Mouse (Mus musculus) liver, embryonic 11.5 days (tissue): ENCODE data around the gene Olfr59. TPM values are rescaled to one million over a fixed set of nuclear protein-coding genes. Genes with fewer than 3 reads are reported as not detected.

ENCODE experiments used
- ATAC-seq: fragments of 200-750 bp; cut with Nextera tagmentation; replicated peaks from 2 replicates; pipeline ENCODE4 v1.8.0; 2017; ENCODE audit warnings: moderate number of reproducible peaks, mild to moderate bottlenecking, moderate TSS enrichment, moderate library complexity; ENCODE audit not compliant: low FRiP score
- DNase-seq: peaks from one replicate; pipeline ENCODE4 v3.0.0-alpha.2; 2017; ENCODE audit warnings: low spot score
- H3K27ac ChIP-seq: fragments of 300-500 bp; sonication (generic); 2 replicates; pipeline ENCODE4 v1.5.1; 2014; ENCODE audit warnings: mild to moderate bottlenecking, low read depth, low read length, control low read depth
- H3K27me3 ChIP-seq: fragments of 300-500 bp; sonication (generic); replicated peaks from 2 replicates; pipeline ENCODE4 v1.6.1; 2014; ENCODE audit warnings: low read length, mixed read lengths; ENCODE audit not compliant: control insufficient read depth, insufficient read depth
- H3K36me3 ChIP-seq: fragments of 300-500 bp; sonication (generic); 2 replicates; pipeline ENCODE4 v1.6.1; 2014; ENCODE audit warnings: mild to moderate bottlenecking, low read length, moderate library complexity, mixed read lengths; ENCODE audit not compliant: control insufficient read depth, insufficient read depth
- H3K4me1 ChIP-seq: fragments of 300-500 bp; sonication (generic); replicated peaks from 2 replicates; pipeline ENCODE4 v1.6.1; 2014; ENCODE audit warnings: low read length, mixed read lengths; ENCODE audit not compliant: control insufficient read depth, insufficient read depth
- H3K4me2 ChIP-seq: fragments of 300-500 bp; sonication (generic); 2 replicates; pipeline ENCODE4 v1.6.1; 2014; ENCODE audit warnings: mild to moderate bottlenecking, control low read depth, moderate library complexity
- H3K4me3 ChIP-seq: fragments of 300-500 bp; sonication (generic); 2 replicates; pipeline ENCODE4 v1.5.1; 2014; ENCODE audit warnings: low read depth, low read length, control low read depth
- H3K9ac ChIP-seq: fragments of 300-500 bp; sonication (generic); 2 replicates; pipeline ENCODE4 v1.6.1; 2014; ENCODE audit warnings: low read depth, low read length, control low read depth
- H3K9me3 ChIP-seq: fragments of 300-500 bp; sonication (generic); 2 replicates; pipeline ENCODE4 v1.6.1; 2016; ENCODE audit warnings: low read length, inconsistent platforms, mixed read lengths; ENCODE audit not compliant: control insufficient read depth
- WGBS: fragments of 180-500 bp; shearing (Covaris S2); extraction: QIAGEN DNeasy Blood & Tissue Kit; methylation state at CpG from one replicate; pipeline ENCODE4 v1.1.7; 2014; 5-methylcytosine and 5-hydroxymethylcytosine counted together
- polyA plus RNA-seq: library from polyadenylated mRNA; unstranded; fragments of >200 nt; fragmentation: Nextera tagmentation; extraction: Ambion mirVana; gene quantifications from 2 replicates; pipeline ENCODE4 v1.2.1, GENCODE M21; 2014

The Olfr59 gene
- not detected in 2 replicates for polyA plus RNA-seq

DNA sequence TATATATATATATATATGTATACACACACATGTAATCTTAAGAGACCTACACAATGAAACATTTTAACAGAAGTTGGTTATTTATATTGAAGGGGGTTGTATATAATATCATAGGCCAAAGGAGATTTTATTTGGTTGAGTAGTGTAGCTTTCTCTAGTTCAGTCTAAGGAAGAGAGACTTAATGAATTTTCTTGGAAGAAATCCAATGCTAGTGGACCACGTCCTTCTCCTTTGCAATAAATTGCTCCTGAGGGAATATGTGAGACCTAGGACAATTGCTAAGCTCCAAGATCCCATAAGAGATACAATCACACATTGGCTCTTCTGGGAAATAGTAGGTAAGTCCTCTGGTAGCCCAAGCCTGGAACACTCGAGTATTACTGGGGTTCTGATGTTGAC is at the start of gene Olfr59:
Gene Olfr59, plus strand, starts transcription at position 301 of the 400 bp plus-strand sequence.
- Histone ChIP-seq H3K9ac (no peak within 1 kb of the TSS), H3K4me1 (no peaks in the 10 kb centered on the region), H3K27me3 (no peaks in the 10 kb centered on the region), H3K9me3 (no peaks in the 10 kb centered on the region; the same call in 1 of the 2 replicates), H3K27ac (no peak within 1 kb of the TSS), H3K4me3 (no peak within 1 kb of the TSS), H3K36me3 (no peaks in the 10 kb centered on the region), H3K4me2 (no peak within 1 kb of the TSS)
- ATAC-seq = no peak
- WGBS = 54% methylated on average over 2 of the region's 2 CpGs
- no peak for DNase-seq

DNA sequence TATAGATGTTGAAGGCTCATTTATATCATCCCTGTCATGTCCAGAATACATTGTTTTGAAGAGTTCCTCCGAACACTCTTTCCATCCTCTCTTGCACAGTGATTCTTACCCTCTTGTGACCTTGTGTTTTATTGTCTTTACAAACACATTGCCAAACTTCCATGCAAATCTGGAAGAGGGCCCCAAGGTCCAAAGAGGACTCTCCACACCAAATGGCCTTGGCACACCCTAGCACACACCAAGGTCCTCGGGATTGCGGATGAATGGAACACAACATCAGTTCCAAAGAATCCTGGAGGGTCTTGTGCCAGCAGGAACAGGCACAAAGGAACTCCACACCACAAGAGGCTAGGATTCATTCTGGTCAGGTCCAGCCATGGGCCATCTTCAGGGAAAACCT is 42.3 kb upstream of the Olfr59 start:
- no peaks in the 10 kb centered on the region for H3K36me3 ChIP-seq
- WGBS = 78% methylated on average over 3 of the region's 3 CpGs
- 0 out of 2 replicates have a peak, but pooled peaks cover 3% of the 10 kb centered on the region for H3K9me3 ChIP-seq
- H3K27ac ChIP-seq = no peak overlapping the region
- no peaks in the 10 kb centered on the region for H3K4me1 ChIP-seq
- ATAC-seq = no peak
- H3K4me2 ChIP-seq = no peak overlapping the region
- H3K4me3 ChIP-seq = no peak overlapping the region
- no peak overlapping the region for H3K9ac ChIP-seq
- H3K27me3 ChIP-seq = no peaks in the 10 kb centered on the region
- DNase-seq = no peak

DNA sequence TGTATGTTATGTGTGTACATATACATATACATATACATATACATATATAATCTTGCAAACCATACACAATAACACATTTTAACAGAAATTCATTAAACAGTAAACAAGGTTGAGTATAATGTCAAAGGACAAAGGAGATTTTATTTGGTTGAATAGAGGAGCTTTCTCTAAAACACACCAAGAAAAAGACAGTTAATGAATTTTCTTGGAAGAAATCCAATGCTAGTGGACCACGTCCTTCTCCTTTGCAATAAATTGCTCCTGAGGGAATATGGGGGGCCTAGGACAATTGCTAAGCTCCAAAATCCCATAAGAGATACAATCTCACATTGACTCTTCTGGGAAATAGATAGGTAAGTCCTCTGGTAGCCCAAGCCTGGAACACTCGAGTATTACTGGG is 24.0 kb upstream of the Olfr59 start, which contains the start of gene Olfr406:
Gene Olfr406, plus strand, starts transcription at position 301 of the 400 bp plus-strand sequence.
- Histone ChIP-seq H3K36me3 (no peaks in the 10 kb centered on the region), H3K4me2 (no peak within 1 kb of the TSS), H3K9ac (no peak within 1 kb of the TSS), H3K27me3 (no peaks in the 10 kb centered on the region), H3K27ac (no peak within 1 kb of the TSS), H3K4me3 (no peak within 1 kb of the TSS), H3K9me3 (no peaks in the 10 kb centered on the region), H3K4me1 (no peaks in the 10 kb centered on the region)
- ATAC-seq (no peak), DNase-seq (no peak)
- WGBS = 30% methylated on average over 2 of the region's 2 CpGs

DNA sequence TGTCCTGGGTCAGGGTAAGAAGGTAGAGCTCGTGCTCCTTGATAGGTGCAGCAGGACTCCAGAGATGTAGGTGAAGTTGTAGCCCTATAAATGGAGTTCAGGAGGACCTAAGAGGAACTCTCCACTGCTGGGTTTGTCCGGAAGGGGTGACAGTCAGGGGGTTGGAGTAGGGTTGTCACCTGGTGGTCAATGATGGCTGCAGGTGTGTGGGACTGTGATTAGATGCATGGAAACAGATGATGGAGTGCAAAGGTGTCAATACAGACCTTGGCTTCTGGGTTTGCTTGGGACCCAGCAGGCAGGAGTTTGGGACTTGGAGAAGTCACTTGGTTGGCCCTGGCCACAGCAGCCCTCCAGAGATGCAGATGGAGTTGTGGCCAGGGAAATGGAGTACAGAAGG is 3.7 kb downstream of the Olfr59 start:
- H3K4me3 ChIP-seq = no peak overlapping the region
- no peak overlapping the region for H3K27ac ChIP-seq
- H3K9me3 ChIP-seq = no peaks in the 10 kb centered on the region
- H3K4me1 ChIP-seq = no peaks in the 10 kb centered on the region
- H3K9ac ChIP-seq = no peak overlapping the region
- ATAC-seq = no peak
- WGBS = 62% methylated on average over 2 of the region's 2 CpGs
- H3K4me2 ChIP-seq = no peak overlapping the region
- H3K36me3 ChIP-seq = no peaks in the 10 kb centered on the region
- no peak for DNase-seq
- no peaks in the 10 kb centered on the region for H3K27me3 ChIP-seq

DNA sequence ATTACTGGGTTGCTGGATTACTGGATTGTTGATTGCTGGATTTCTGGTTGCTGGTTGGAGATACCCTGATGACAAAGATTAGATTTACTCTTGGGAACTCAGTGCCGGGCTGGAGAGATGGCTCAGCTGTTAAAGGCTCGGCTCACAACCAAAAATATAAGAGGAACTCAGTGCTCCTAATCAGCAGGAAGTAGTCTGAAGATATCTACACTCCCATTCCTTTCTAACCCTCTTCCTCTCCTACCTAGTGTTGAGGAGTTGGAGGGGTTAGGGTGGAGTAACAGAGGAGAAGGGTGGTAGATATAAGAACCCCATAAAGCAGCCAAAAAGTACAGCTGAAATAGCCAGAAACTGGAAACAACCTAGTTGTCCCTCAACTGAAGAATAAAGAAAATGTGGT is 42.5 kb downstream of the Olfr59 start:
- H3K9ac ChIP-seq = no peak overlapping the region
- no peak for DNase-seq
- no peaks in the 10 kb centered on the region for H3K27me3 ChIP-seq
- no peaks in the 10 kb centered on the region for H3K4me1 ChIP-seq
- H3K4me3 ChIP-seq = no peak overlapping the region
- H3K9me3 ChIP-seq = no peaks in the 10 kb centered on the region
- ATAC-seq = no peak
- no peaks in the 10 kb centered on the region for H3K36me3 ChIP-seq
- H3K27ac ChIP-seq = no peak overlapping the region
- H3K4me2 ChIP-seq = no peak overlapping the region
- WGBS = 45% methylated on average over 2 of the region's 2 CpGs

DNA sequence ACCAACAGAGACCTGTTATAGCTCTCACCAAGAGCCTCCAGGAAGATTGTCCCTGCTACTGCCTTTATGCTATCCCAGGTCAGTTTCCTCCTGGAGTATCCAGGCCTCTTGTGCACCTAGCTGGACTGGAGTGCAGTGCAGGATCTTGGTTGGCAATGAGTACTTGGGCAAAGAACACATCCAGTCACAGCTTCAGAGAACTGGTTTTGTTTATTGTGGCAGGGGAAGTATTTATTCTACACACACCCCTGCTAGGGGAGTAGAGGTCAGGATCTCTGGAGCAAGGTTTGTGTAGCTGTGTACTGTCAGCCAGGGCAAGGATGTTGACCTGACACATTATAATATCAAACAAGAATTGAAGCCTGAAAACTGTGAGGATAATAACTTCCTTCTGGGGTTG is 45.2 kb downstream of the Olfr59 start:
- ATAC-seq = no peak

DNA sequence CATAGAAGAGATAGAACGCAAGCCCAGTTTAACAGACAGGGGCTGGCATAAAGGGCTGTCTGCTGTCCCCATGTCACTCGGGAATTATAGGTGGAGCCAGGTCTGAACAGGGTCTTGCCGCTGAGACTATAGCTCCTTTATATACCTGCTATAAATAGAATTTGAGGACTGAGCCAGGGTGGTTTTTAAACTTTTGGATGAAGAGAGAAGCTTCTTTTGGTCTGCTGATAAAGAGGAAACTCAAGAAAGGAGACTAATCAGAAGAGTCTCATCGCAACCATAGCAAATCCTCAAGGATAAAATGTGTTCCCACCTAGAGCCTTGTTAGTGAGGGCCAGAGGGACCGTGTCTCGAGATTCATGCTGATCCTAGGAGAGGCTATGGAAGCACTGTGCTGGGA is 54.4 kb downstream of the Olfr59 start, which contains the start of gene Olfr410:
Gene Olfr410, minus strand, starts transcription at position 101 of the 400 bp plus-strand sequence.
- Histone ChIP-seq H3K36me3 (no peaks in the 10 kb centered on the region), H3K27ac (no peak within 1 kb of the TSS), H3K27me3 (no peaks in the 10 kb centered on the region), H3K9ac (no peak within 1 kb of the TSS), H3K4me3 (no peak within 1 kb of the TSS), H3K4me1 (no peaks in the 10 kb centered on the region), H3K9me3 (no peaks in the 10 kb centered on the region), H3K4me2 (no peak within 1 kb of the TSS)
- ATAC-seq (no peak), DNase-seq (no peak)
- 70% methylated on average over 6 of the region's 6 CpGs for WGBS

More for the DNA sequence above, 45.2 kb downstream of the Olfr59 start:
- Histone ChIP-seq H3K4me1 (no peaks in the 10 kb centered on the region), H3K9me3 (no peaks in the 10 kb centered on the region), H3K27me3 (no peaks in the 10 kb centered on the region), H3K36me3 (no peaks in the 10 kb centered on the region), H3K4me2 (no peak overlapping the region), H3K27ac (no peak overlapping the region), H3K9ac (no peak overlapping the region), H3K4me3 (no peak overlapping the region)
- no peak for DNase-seq

Other genes with a start within 250 kb of the Olfr59 start
- gene Olfr139, start 227.2 kb upstream of the Olfr59 start, polyA plus RNA-seq = not detected in 2 replicates
- not detected in 2 replicates for gene Olfr399, start 227.1 kb upstream of the Olfr59 start, polyA plus RNA-seq
- gene Zfp616, start 213.8 kb upstream of the Olfr59 start, polyA plus RNA-seq = not detected in 2 replicates
- not detected in 2 replicates for gene Olfr401, start 170.0 kb upstream of the Olfr59 start, polyA plus RNA-seq
- not detected in 2 replicates for gene Olfr402, start 130.2 kb upstream of the Olfr59 start, polyA plus RNA-seq
- not detected in 2 replicates for gene Olfr403, start 97.5 kb upstream of the Olfr59 start, polyA plus RNA-seq
- gene Olfr43, start 72.4 kb upstream of the Olfr59 start, polyA plus RNA-seq = not detected in 2 replicates
- gene Olfr406, start 23.9 kb upstream of the Olfr59 start, polyA plus RNA-seq = not detected in 2 replicates
- not detected in 2 replicates for gene Olfr410, start 54.3 kb downstream of the Olfr59 start, polyA plus RNA-seq
- not detected in 2 replicates for gene Olfr411, start 68.9 kb downstream of the Olfr59 start, polyA plus RNA-seq
- not detected in 2 replicates for gene Olfr412, start 78.3 kb downstream of the Olfr59 start, polyA plus RNA-seq